8 mouse cellular contexts compared by ENCODE assay signal in the genomic region with DNA sequence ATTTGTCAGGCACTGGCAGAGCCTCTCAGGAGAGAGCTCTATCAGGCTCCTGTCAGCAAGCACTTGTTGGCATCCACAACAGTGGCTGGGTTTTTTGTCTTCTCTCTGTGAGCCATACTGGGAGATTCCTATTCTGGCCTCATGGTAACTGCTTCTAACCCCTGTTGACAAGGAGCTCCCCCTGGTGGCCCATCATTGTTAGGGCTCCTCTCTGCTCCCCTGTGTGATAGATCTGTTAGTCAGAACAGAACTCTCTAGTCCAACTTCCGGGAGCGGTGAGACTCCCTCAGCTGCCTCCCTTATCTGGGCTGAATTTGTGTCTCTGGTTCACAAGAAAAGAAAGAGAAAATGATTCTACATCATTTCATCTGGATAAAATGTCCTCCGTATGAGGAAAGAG. TPM values are rescaled to one million over a fixed set of nuclear protein-coding genes. Genes with fewer than 3 reads are reported as not detected.
DNase-seq lines count a peak whose midpoint lies in the region; ATAC-seq and TF ChIP-seq lines count a peak whose summit lies in the region.

No protein-coding gene starts in this region.

- no peaks in the 10 kb centered on the region for H3K9me3 ChIP-seq in forebrain, postnatal 0 days (ENCODE audit: low read length)
- no peaks in the 10 kb centered on the region for H3K9me3 ChIP-seq in forebrain, embryonic 13.5 days (replicated peaks)
- H3K9me3 ChIP-seq in CH12.LX (replicated peaks; ENCODE audit: low read length): peaks cover 2% of the 10 kb centered on the region

- H3K9ac ChIP-seq in forebrain, postnatal 0 days: no peak overlapping the region
- no peak overlapping the region for H3K9ac ChIP-seq in forebrain, embryonic 13.5 days
- H3K9ac ChIP-seq in CH12.LX (ENCODE audit: insufficient read depth, low read depth): no peak overlapping the region

- TF ChIP-seq POLR2A in CH12.LX (IDR thresholded peaks at IDR 0.05; ENCODE audit: low read depth, low read length): no peak

- no peaks in the 10 kb centered on the region for H3K36me3 ChIP-seq in forebrain, postnatal 0 days (ENCODE audit: insufficient read depth)
- H3K36me3 ChIP-seq in forebrain, embryonic 13.5 days (ENCODE audit: poor library complexity, severe bottlenecking): no peaks in the 10 kb centered on the region
- H3K36me3 ChIP-seq in CH12.LX (replicated peaks in 1 of 2; ENCODE audit: control insufficient read depth in 1 of 2, insufficient read depth in 1 of 2, low read length in 1 of 2): no peaks in the 10 kb centered on the region
- no peaks in the 10 kb centered on the region for H3K36me3 ChIP-seq in splenic B cell, adult 2 months (ENCODE audit: control insufficient read depth, insufficient read depth, low read length, poor library complexity, severe bottlenecking)

- DNase-seq in forebrain, postnatal 0 days: no peak
- peak; percentile 94 for DNase-seq in CH12.LX (ENCODE audit: extremely low read depth)
- DNase-seq in brain, adult 2 months (ENCODE audit: low read depth, low spot score): peak; percentile 75
- DNase-seq in forelimb bud, embryonic 11.5 days (ENCODE audit: low read depth, low spot score): peak; percentile 44
- DNase-seq in layer of hippocampus, adult 11-12 months (ENCODE audit: low spot score): peak; percentile 79
- peak; percentile 72 for DNase-seq in lung, postnatal 25 days (ENCODE audit: low spot score)
- peak; percentile 83 for DNase-seq in splenic B cell, adult 2 months (ENCODE audit: low read depth, low spot score)

- no peak for ATAC-seq in forebrain, postnatal 0 days
- no peak for ATAC-seq in forebrain, embryonic 13.5 days

- no peaks in the 10 kb centered on the region for H3K4me1 ChIP-seq in forebrain, postnatal 0 days (ENCODE audit: insufficient read depth)
- H3K4me1 ChIP-seq in forebrain, embryonic 13.5 days: no peaks in the 10 kb centered on the region
- H3K4me1 ChIP-seq in CH12.LX (ENCODE audit: control insufficient read depth in 1 of 2, insufficient read depth in 2 of 2): peaks cover 6 to 37% of the 10 kb centered on the region in 2 experiments; a peak in 3 of 4 replicates

- H3K79me2 ChIP-seq in CH12.LX (replicated peaks; ENCODE audit: control insufficient read depth, extremely low read depth, insufficient read depth, poor library complexity, severe bottlenecking): no peaks in the 10 kb centered on the region

- in situ Hi-C loops in CH12.LX (cut with MboI; ENCODE audit: low pct_ligation_motif_present, low pct_unique_long_range_greater_than_20kb, low sequenced_read_pairs): no loop called here

- no peaks in the 10 kb centered on the region for H3K27me3 ChIP-seq in forebrain, postnatal 0 days (ENCODE audit: insufficient read depth, low read length)
- no peaks in the 10 kb centered on the region for H3K27me3 ChIP-seq in forebrain, embryonic 13.5 days
- no peaks in the 10 kb centered on the region for H3K27me3 ChIP-seq in CH12.LX (replicated peaks)
- H3K27me3 ChIP-seq in splenic B cell, adult 2 months (ENCODE audit: control insufficient read depth, insufficient read depth, low read length, poor library complexity, severe bottlenecking): no peaks in the 10 kb centered on the region

- 0 out of 2 replicates have a peak, but pooled peaks have one; percentile 29 for TF ChIP-seq EP300 in CH12.LX (IDR thresholded peaks at IDR 0.05; ENCODE audit: low read length)

- peak; percentile 81 for TF ChIP-seq RAD21 in CH12.LX (IDR thresholded peaks at IDR 0.05; ENCODE audit: low read depth, low read length)

- peak; percentile 45 for TF ChIP-seq CTCF in forebrain, postnatal 0 days (IDR thresholded peaks at IDR 0.05; ENCODE audit: low read depth)
- TF ChIP-seq CTCF in CH12.LX (conservative IDR thresholded peaks at IDR 0.05 in 1 of 2, IDR thresholded peaks at IDR 0.05 in 1 of 2; ENCODE audit: low read depth in 2 of 2, low read length in 2 of 2): peak; percentile 67 to 85

- no peak overlapping the region for H3K27ac ChIP-seq in forebrain, postnatal 0 days (ENCODE audit: low read depth, low read length)
- no peak overlapping the region for H3K27ac ChIP-seq in forebrain, embryonic 13.5 days
- H3K27ac ChIP-seq in CH12.LX (ENCODE audit: insufficient read depth, low read depth): no peak overlapping the region; the same call in 1 of the 2 replicates

- H3K4me3 ChIP-seq in forebrain, postnatal 0 days (ENCODE audit: low read depth, low read length): no peak overlapping the region
- H3K4me3 ChIP-seq in forebrain, embryonic 13.5 days: no peak overlapping the region
- H3K4me3 ChIP-seq in CH12.LX (replicated peaks in 1 of 3; ENCODE audit: low read depth in 2 of 3, low read length in 2 of 3, poor library complexity in 1 of 3): no peak overlapping the region

- H3K4me2 ChIP-seq in forebrain, postnatal 0 days (ENCODE audit: low read depth): no peak overlapping the region
- H3K4me2 ChIP-seq in forebrain, embryonic 13.5 days: no peak overlapping the region
- no peak overlapping the region for H3K4me2 ChIP-seq in CH12.LX (ENCODE audit: insufficient read depth, low read depth, poor library complexity, severe bottlenecking)

- dilution Hi-C loops in CH12.LX (cut with MboI; ENCODE audit: extremely low pct_ligation_motif_present, extremely low pct_unique_long_range_greater_than_20kb, low sequenced_read_pairs): no loop called here

- WGBS in forebrain, postnatal 0 days: 92% methylated on average over 3 of the region's 3 CpGs
- 91% methylated on average over 3 of the region's 3 CpGs for WGBS in forebrain, embryonic 13.5 days

TF ChIP-seq in CH12.LX, 34 proteins besides CTCF, POLR2A, EP300 and RAD21:
- TF ChIP-seq POLR2AphosphoS2 (IDR thresholded peaks at IDR 0.05; ENCODE audit: low read depth, low read length) (no peak), MAFK (IDR thresholded peaks at IDR 0.05; ENCODE audit: insufficient replicate concordance, low read length) (no peak), CHD1 (IDR thresholded peaks at IDR 0.05; ENCODE audit: low read depth, low read length) (no peak), KAT2A (IDR thresholded peaks at IDR 0.05; ENCODE audit: insufficient replicate concordance, low read length) (no peak), TBP (conservative IDR thresholded peaks at IDR 0.05; ENCODE audit: low read depth, low read length) (no peak), CHD2 (IDR thresholded peaks at IDR 0.05; ENCODE audit: low read length) (no peak), JUND (conservative IDR thresholded peaks at IDR 0.05; ENCODE audit: low read depth, low read length) (peak; percentile 88), ETS1 (conservative IDR thresholded peaks at IDR 0.05; ENCODE audit: low read depth, low read length) (no peak), SMC3 (IDR thresholded peaks at IDR 0.05; ENCODE audit: low read depth, low read length) (peak; percentile 76), TCF12 (IDR thresholded peaks at IDR 0.05; ENCODE audit: low read depth, low read length) (no peak), HCFC1 (IDR thresholded peaks at IDR 0.05; ENCODE audit: low read depth, low read length) (peak; percentile 36; the same call in 1 of the 2 replicates), ZNF384 (IDR thresholded peaks at IDR 0.05; ENCODE audit: low read depth, low read length) (no peak), MEF2A (IDR thresholded peaks at IDR 0.05; ENCODE audit: borderline replicate concordance, low read depth, low read length) (peak; percentile 51; the same call in 1 of the 2 replicates), IRF4 (IDR thresholded peaks at IDR 0.05; ENCODE audit: low read depth, low read length) (peak; percentile 93), NELFE (IDR thresholded peaks at IDR 0.05; ENCODE audit: low read depth, low read length) (no peak; the same call in 1 of the 2 replicates), MXI1 (IDR thresholded peaks at IDR 0.05; ENCODE audit: low read depth, low read length) (no peak; the same call in 1 of the 2 replicates), ZKSCAN1 (IDR thresholded peaks at IDR 0.05; ENCODE audit: borderline replicate concordance, low read depth, low read length) (no peak), MYC (IDR thresholded peaks at IDR 0.05; ENCODE audit: low read depth, low read length) (peak; percentile 89), BHLHE40 (IDR thresholded peaks at IDR 0.05; ENCODE audit: low read depth, low read length) (no peak), MAZ (IDR thresholded peaks at IDR 0.05; ENCODE audit: low read depth, low read length) (no peak), ZC3H11A (IDR thresholded peaks at IDR 0.05; ENCODE audit: low read depth, low read length) (no peak), UBTF (IDR thresholded peaks at IDR 0.05; ENCODE audit: low read depth, low read length) (no peak), NRF1 (IDR thresholded peaks at IDR 0.05; ENCODE audit: low read depth, low read length) (no peak), ELF1 (IDR thresholded peaks at IDR 0.05; ENCODE audit: low read depth, low read length) (peak; percentile 85), JUN (IDR thresholded peaks at IDR 0.05; ENCODE audit: insufficient read depth, low read depth, low read length) (peak; percentile 62)

RNA-seq across cellular contexts. Expression of a gene that starts 19.5 kb away (rescaled TPM):
- total RNA-seq in forebrain, postnatal 0 days (2014; rRNA removed): 3.1 and 5.2 TPM in 2 replicates
- polyA plus RNA-seq in forebrain, postnatal 0 days (2015; fragmentation: Nextera tagmentation; extraction: Ambion mirVana): 11.3 and 11.6 TPM in 2 replicates
- 4.6 and 5.2 TPM in 2 replicates for polyA plus RNA-seq in forebrain, embryonic 13.5 days (2015; fragmentation: Nextera tagmentation; extraction: Ambion mirVana)
- total RNA-seq in CH12.LX (2012; rRNA removed) (172 and 242 TPM in 2 replicates), CH12.LX (2014; rRNA removed) (374 and 427 TPM in 2 replicates)
- 290 and 323 TPM in 2 replicates for polyA plus RNA-seq in CH12.LX (2012; ENCODE audit: insufficient read length, low read depth)

Comparison
In these comparisons a context has a peak if more than half of its experiments do, and no peak if none do; other contexts are left out.
1. RNA of a gene that starts 19.5 kb away (polyA plus RNA-seq): 290 to 323 TPM in CH12.LX; 11.3 to 11.6 TPM in forebrain, postnatal 0 days and 4.6 to 5.2 TPM in forebrain, embryonic 13.5 days; every median in the first group is over 10 times any median in the second.